Mouse (Mus musculus) cerebellum, adult 2 months (tissue): ENCODE measurements around the gene Colgalt1.

ENCODE experiments used
- CTCF ChIP-seq: fragments of 200-500 bp; IDR thresholded peaks from 2 replicates; pipeline ENCODE4 v1.5.1; 2011; ENCODE audit warnings: low read depth, mild to moderate bottlenecking, control low read depth, low read length, moderate library complexity, borderline replicate concordance; ENCODE audit not compliant: insufficient read depth
- POLR2A ChIP-seq: fragments of 200-500 bp; IDR thresholded peaks from 2 replicates; pipeline ENCODE4 v1.6.1; 2011; ENCODE audit warnings: low read length, control low read depth, borderline replicate concordance; ENCODE audit not compliant: insufficient read depth

- TF ChIP-seq POLR2A (no peak), CTCF (no peak)
Measured at GRCm38 (mm10) chr8:71645510-71645909, 34.7 kb downstream of the Colgalt1 start.
